Mouse (Mus musculus) left cerebral cortex, postnatal 25 days (tissue): ENCODE data around the gene Foxl2. TPM values are rescaled to one million over a fixed set of nuclear protein-coding genes. Genes with fewer than 3 reads are reported as not detected.

Experiments used
- DNase-seq, 2 experiments: peaks; one replicate each; pipeline ENCODE4 v3.0.0; 2022; ENCODE audit warnings: low spot score in 2 of 2, mixed read lengths in 1 of 2
- intact Hi-C: fragments of 180-260 bp; cut with DNase I; formaldehyde crosslinking; loops from one replicate; pipeline ENCODE4 v1.15.1; 2025
- total RNA-seq, 2 experiments: library from RNA; stranded (reverse); gene quantifications; 2 replicates each; pipeline ENCODE4 v1.2.3; 2021

The Foxl2 gene
- total RNA-seq: under 1 TPM; 0.80 to 0.94 TPM

GRCm38 (mm10) chr9:98955103-98955715 is at the start of gene Foxl2:
Gene Foxl2, plus strand, starts transcription at chr9:98955288.
- no peak for DNase-seq
- intact Hi-C loops: no loop called here

- intact Hi-C loops: no loop called here
- DNase-seq: no peak
These were observed 34.2 kb upstream of the Foxl2 start for GRCm38 (mm10) chr9:98920629-98921523.

- DNase-seq: peak; percentile 12 to 55
- intact Hi-C loops: no loop called here
These were observed 32.0 kb upstream of the Foxl2 start for GRCm38 (mm10) chr9:98923119-98923518.

- intact Hi-C loops: no loop called here
- no peak for DNase-seq
These were observed 30.9 kb upstream of the Foxl2 start for GRCm38 (mm10) chr9:98924183-98924582.

GRCm38 (mm10) chr9:98929496-98929895 is 25.6 kb upstream of the Foxl2 start:
- intact Hi-C loops: no loop called here
- no peak for DNase-seq

GRCm38 (mm10) chr9:98932931-98933330 is 22.2 kb upstream of the Foxl2 start:
- intact Hi-C loops: no loop called here
- DNase-seq: no peak

GRCm38 (mm10) chr9:98935190-98935909 is 19.7 kb upstream of the Foxl2 start:
- DNase-seq: no peak
- intact Hi-C loops: no loop called here

GRCm38 (mm10) chr9:98939290-98939689 is 15.8 kb upstream of the Foxl2 start:
- no peak for DNase-seq
- intact Hi-C loops: no loop called here

GRCm38 (mm10) chr9:98952171-98953050 is 2.7 kb upstream of the Foxl2 start:
- intact Hi-C loops: no loop called here

GRCm38 (mm10) chr9:98953291-98953690 is 1.8 kb upstream of the Foxl2 start:
- intact Hi-C loops: no loop called here
- no peak for DNase-seq

More at GRCm38 (mm10) chr9:98952171-98953050, 2.7 kb upstream of the Foxl2 start:
- DNase-seq: peak in 1 of 2 experiments; percentile 40

- intact Hi-C loops: no loop called here
- no peak for DNase-seq
These were observed 1.3 kb upstream of the Foxl2 start for GRCm38 (mm10) chr9:98953830-98954229.

GRCm38 (mm10) chr9:98954391-98955102 is 541 bp upstream of the Foxl2 start:
- intact Hi-C loops: no loop called here
- no peak for DNase-seq

GRCm38 (mm10) chr9:98955716-98956224 is 682 bp downstream of the Foxl2 start:
- intact Hi-C loops: no loop called here
- DNase-seq: no peak

- no peak for DNase-seq
- intact Hi-C loops: no loop called here
These were observed 1.7 kb downstream of the Foxl2 start for GRCm38 (mm10) chr9:98956591-98957381.

- no peak for DNase-seq
- intact Hi-C loops: loop anchor here (2.0 kb wide), 1 partner anchor 913 kb away; no protein-coding TSS in a partner anchor
These were observed 2.8 kb downstream of the Foxl2 start for GRCm38 (mm10) chr9:98957751-98958351.

- DNase-seq: no peak
- intact Hi-C loops: loop anchor here (2.0 kb wide), 1 partner anchor 912 kb away; no protein-coding TSS in a partner anchor
These were observed 3.5 kb downstream of the Foxl2 start for GRCm38 (mm10) chr9:98958628-98959027.

- intact Hi-C loops: loop anchor here (2.0 to 5.0 kb wide), 3 partner anchors 313 to 911 kb away; no protein-coding TSS in a partner anchor
- no peak for DNase-seq
These were observed 4.8 kb downstream of the Foxl2 start for GRCm38 (mm10) chr9:98959851-98960250.
